Mouse (Mus musculus): ENCODE results near the gene Eif4enif1. TPM values are rescaled to one million over a fixed set of nuclear protein-coding genes. Genes with fewer than 3 reads are reported as not detected.
A peak's percentile ranks its signal among the peaks of the same experiment; 100 is the strongest.

Gene Eif4enif1
- polyA plus RNA-seq, 1 experiment from 2014 or later, result 69.4 TPM

DNA sequence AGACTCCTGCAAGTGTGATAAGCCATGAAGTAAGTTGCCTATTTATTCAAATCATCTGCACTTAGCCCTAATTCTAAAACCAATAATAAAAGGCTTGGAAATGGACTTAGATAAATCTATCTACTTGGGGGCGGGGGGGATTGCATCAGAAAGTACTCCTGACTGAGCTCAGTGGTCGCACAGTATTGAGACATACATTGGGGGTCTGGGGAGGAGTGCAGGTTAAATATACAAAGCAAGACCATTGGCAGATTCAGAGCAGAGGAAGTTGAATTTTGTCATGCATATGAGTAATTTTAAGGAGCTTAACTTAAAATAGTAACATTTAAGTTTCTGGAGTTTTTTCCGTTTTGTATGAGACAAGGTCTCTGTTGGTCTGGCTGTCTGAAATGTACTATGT lies 30.1 kb downstream of the Eif4enif1 start:
- H3K4me2 ChIP-seq (replicated peaks; ENCODE audit: low read depth, low read length), result no peak overlapping the region
- WGBS, result 93% methylated on average over 3 of the region's 3 CpGs
- H3K9me3 ChIP-seq (ENCODE audit: control insufficient read depth, low read length), result no peaks in the 10 kb centered on the region
- no peaks in the 10 kb centered on the region for H3K27me3 ChIP-seq (ENCODE audit: control insufficient read depth, insufficient read depth, low read length)
- H3K4me1 ChIP-seq (replicated peaks; ENCODE audit: control insufficient read depth, insufficient read depth, low read length), result no peaks in the 10 kb centered on the region
- peaks cover 8% of the 10 kb centered on the region; the same call in 1 of the 2 replicates for H3K36me3 ChIP-seq (ENCODE audit: control insufficient read depth, insufficient read depth, low read length)
- DNase-seq (ENCODE audit: low spot score) (no peak), ATAC-seq (ENCODE audit: low FRiP score) (no peak)
- no peak overlapping the region for H3K4me3 ChIP-seq (ENCODE audit: low read depth, low read length)
- H3K9ac ChIP-seq (ENCODE audit: low read depth, low read length), result no peak overlapping the region
- no peak overlapping the region for H3K27ac ChIP-seq (ENCODE audit: low read depth, low read length)

GRCm38 (mm10) chr11:3233704-3234103 lies 31.5 kb downstream of the Eif4enif1 start:
- H3K27me3 ChIP-seq (ENCODE audit: control insufficient read depth, insufficient read depth, low read length), result no peaks in the 10 kb centered on the region
- H3K4me1 ChIP-seq (replicated peaks; ENCODE audit: control insufficient read depth, insufficient read depth, low read length), result no peaks in the 10 kb centered on the region
- 0 out of 2 replicates have a peak, but pooled peaks cover 6% of the 10 kb centered on the region for H3K36me3 ChIP-seq (ENCODE audit: control insufficient read depth, insufficient read depth, low read length)
- no peak overlapping the region for H3K4me2 ChIP-seq (replicated peaks; ENCODE audit: low read depth, low read length)
- ATAC-seq (ENCODE audit: low FRiP score), result no peak
- WGBS, result 88% methylated on average over 4 of the region's 4 CpGs
- H3K27ac ChIP-seq (ENCODE audit: low read depth, low read length), result no peak overlapping the region
- H3K9me3 ChIP-seq (ENCODE audit: control insufficient read depth, low read length), result no peaks in the 10 kb centered on the region
- no peak overlapping the region for H3K9ac ChIP-seq (ENCODE audit: low read depth, low read length)
- no peak overlapping the region for H3K4me3 ChIP-seq (ENCODE audit: low read depth, low read length)
- no peak for DNase-seq (ENCODE audit: low spot score)

- DNase-seq (ENCODE audit: low spot score), result no peak
- WGBS, result 93% methylated on average over 5 of the region's 5 CpGs
These were observed 33.1 kb downstream of the Eif4enif1 start for GRCm38 (mm10) chr11:3235277-3235676.

DNA sequence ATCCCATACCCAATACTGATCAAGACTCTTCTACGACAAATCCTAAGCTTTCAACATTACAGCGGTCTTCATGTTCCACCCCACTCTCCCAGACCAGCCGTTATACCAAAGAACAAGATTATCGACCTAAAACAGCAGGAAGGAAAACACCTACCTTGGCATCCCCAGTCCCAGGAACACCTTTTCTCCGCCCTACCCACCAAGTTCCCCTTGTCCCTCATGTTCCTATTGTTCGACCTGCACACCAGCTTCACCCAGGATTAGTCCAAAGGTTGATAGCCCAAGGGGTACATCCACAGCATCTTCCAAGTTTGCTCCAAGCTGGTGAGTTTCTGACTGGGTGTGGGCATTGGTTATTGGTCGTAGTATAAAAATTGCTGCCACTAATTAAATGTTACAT lies 40.2 kb downstream of the Eif4enif1 start:
- Histone ChIP-seq H3K36me3 (ENCODE audit: control insufficient read depth, insufficient read depth, low read length) (peaks cover 18% of the 10 kb centered on the region), H3K27me3 (ENCODE audit: control insufficient read depth, insufficient read depth, low read length) (no peaks in the 10 kb centered on the region), H3K27ac (ENCODE audit: low read depth, low read length) (no peak overlapping the region), H3K9me3 (ENCODE audit: control insufficient read depth, low read length) (no peaks in the 10 kb centered on the region), H3K4me3 (ENCODE audit: low read depth, low read length) (no peak overlapping the region), H3K4me1 (replicated peaks; ENCODE audit: control insufficient read depth, insufficient read depth, low read length) (no peaks in the 10 kb centered on the region), H3K9ac (ENCODE audit: low read depth, low read length) (no peak overlapping the region), H3K4me2 (replicated peaks; ENCODE audit: low read depth, low read length) (no peak overlapping the region)
- DNase-seq (ENCODE audit: low spot score) (no peak), ATAC-seq (ENCODE audit: low FRiP score) (no peak)
- 97% methylated on average over 7 of the region's 7 CpGs for WGBS

More at GRCm38 (mm10) chr11:3235277-3235676, 33.1 kb downstream of the Eif4enif1 start:
- 0 out of 2 replicates have a peak, but pooled peaks cover 2% of the 10 kb centered on the region for H3K36me3 ChIP-seq (ENCODE audit: control insufficient read depth, insufficient read depth, low read length)
- H3K9ac ChIP-seq (ENCODE audit: low read depth, low read length), result no peak overlapping the region
- H3K4me2 ChIP-seq (replicated peaks; ENCODE audit: low read depth, low read length), result no peak overlapping the region
- H3K9me3 ChIP-seq (ENCODE audit: control insufficient read depth, low read length), result no peaks in the 10 kb centered on the region
- H3K27me3 ChIP-seq (ENCODE audit: control insufficient read depth, insufficient read depth, low read length), result no peaks in the 10 kb centered on the region
- H3K4me3 ChIP-seq (ENCODE audit: low read depth, low read length), result no peak overlapping the region
- no peak overlapping the region for H3K27ac ChIP-seq (ENCODE audit: low read depth, low read length)
- H3K4me1 ChIP-seq (replicated peaks; ENCODE audit: control insufficient read depth, insufficient read depth, low read length), result no peaks in the 10 kb centered on the region
- ATAC-seq (ENCODE audit: low FRiP score), result no peak

DNA sequence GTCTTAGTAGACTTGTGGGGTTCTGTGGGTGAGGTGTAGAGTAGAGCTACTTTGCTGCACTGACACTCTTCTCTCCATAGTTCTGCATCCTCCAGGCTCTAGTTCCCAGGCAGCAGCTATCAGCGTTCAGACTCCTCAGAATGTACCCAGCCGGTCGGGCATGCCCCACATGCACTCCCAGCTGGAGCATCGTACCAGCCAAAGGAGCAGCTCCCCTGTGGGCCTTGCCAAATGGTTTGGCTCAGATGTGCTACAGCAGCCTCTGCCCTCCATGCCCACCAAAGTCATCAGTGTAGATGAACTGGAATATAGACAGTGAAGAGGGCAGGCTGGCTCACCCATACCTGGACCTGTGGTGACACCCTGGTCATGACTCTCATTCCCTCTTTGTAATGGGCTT lies 41.6 kb downstream of the Eif4enif1 start:
- no peak for ATAC-seq (ENCODE audit: low FRiP score)
- H3K4me1 ChIP-seq (replicated peaks; ENCODE audit: control insufficient read depth, insufficient read depth, low read length), result no peaks in the 10 kb centered on the region
- H3K4me2 ChIP-seq (replicated peaks; ENCODE audit: low read depth, low read length), result no peak overlapping the region
- H3K27ac ChIP-seq (ENCODE audit: low read depth, low read length), result no peak overlapping the region
- H3K4me3 ChIP-seq (ENCODE audit: low read depth, low read length), result no peak overlapping the region
- H3K9me3 ChIP-seq (ENCODE audit: control insufficient read depth, low read length), result no peaks in the 10 kb centered on the region
- H3K9ac ChIP-seq (ENCODE audit: low read depth, low read length), result no peak overlapping the region
- WGBS, result 88% methylated on average over 4 of the region's 4 CpGs
- DNase-seq (ENCODE audit: low spot score), result no peak
- H3K36me3 ChIP-seq (ENCODE audit: control insufficient read depth, insufficient read depth, low read length), result peaks cover 18% of the 10 kb centered on the region
- H3K27me3 ChIP-seq (ENCODE audit: control insufficient read depth, insufficient read depth, low read length), result no peaks in the 10 kb centered on the region

- Histone ChIP-seq H3K9ac (ENCODE audit: low read depth, low read length) (no peak overlapping the region), H3K4me1 (replicated peaks; ENCODE audit: control insufficient read depth, insufficient read depth, low read length) (no peaks in the 10 kb centered on the region), H3K27me3 (ENCODE audit: control insufficient read depth, insufficient read depth, low read length) (no peaks in the 10 kb centered on the region), H3K4me2 (replicated peaks; ENCODE audit: low read depth, low read length) (no peak overlapping the region), H3K27ac (ENCODE audit: low read depth, low read length) (no peak overlapping the region), H3K9me3 (ENCODE audit: control insufficient read depth, low read length) (no peaks in the 10 kb centered on the region), H3K36me3 (ENCODE audit: control insufficient read depth, insufficient read depth, low read length) (peaks cover 25% of the 10 kb centered on the region), H3K4me3 (ENCODE audit: low read depth, low read length) (no peak overlapping the region)
- no peak for ATAC-seq (ENCODE audit: low FRiP score)
- 94% methylated on average over 2 of the region's 2 CpGs for WGBS
- no peak for DNase-seq (ENCODE audit: low spot score)
These were observed 45.2 kb downstream of the Eif4enif1 start for GRCm38 (mm10) chr11:3247387-3247786.

- H3K9ac ChIP-seq (ENCODE audit: low read depth, low read length), result no peak overlapping the region
- 97% methylated on average over 1 of the region's 1 CpGs for WGBS
- no peaks in the 10 kb centered on the region for H3K4me1 ChIP-seq (replicated peaks; ENCODE audit: control insufficient read depth, insufficient read depth, low read length)
- no peak overlapping the region for H3K4me2 ChIP-seq (replicated peaks; ENCODE audit: low read depth, low read length)
- ATAC-seq (ENCODE audit: low FRiP score), result no peak
- DNase-seq (ENCODE audit: low spot score), result no peak
- H3K9me3 ChIP-seq (ENCODE audit: control insufficient read depth, low read length), result no peaks in the 10 kb centered on the region
- peaks cover 8% of the 10 kb centered on the region; the same call in 1 of the 2 replicates for H3K36me3 ChIP-seq (ENCODE audit: control insufficient read depth, insufficient read depth, low read length)
- H3K4me3 ChIP-seq (ENCODE audit: low read depth, low read length), result no peak overlapping the region
- no peaks in the 10 kb centered on the region for H3K27me3 ChIP-seq (ENCODE audit: control insufficient read depth, insufficient read depth, low read length)
- H3K27ac ChIP-seq (ENCODE audit: low read depth, low read length), result no peak overlapping the region
These were observed 57.3 kb downstream of the Eif4enif1 start for GRCm38 (mm10) chr11:3259537-3259936.

DNA sequence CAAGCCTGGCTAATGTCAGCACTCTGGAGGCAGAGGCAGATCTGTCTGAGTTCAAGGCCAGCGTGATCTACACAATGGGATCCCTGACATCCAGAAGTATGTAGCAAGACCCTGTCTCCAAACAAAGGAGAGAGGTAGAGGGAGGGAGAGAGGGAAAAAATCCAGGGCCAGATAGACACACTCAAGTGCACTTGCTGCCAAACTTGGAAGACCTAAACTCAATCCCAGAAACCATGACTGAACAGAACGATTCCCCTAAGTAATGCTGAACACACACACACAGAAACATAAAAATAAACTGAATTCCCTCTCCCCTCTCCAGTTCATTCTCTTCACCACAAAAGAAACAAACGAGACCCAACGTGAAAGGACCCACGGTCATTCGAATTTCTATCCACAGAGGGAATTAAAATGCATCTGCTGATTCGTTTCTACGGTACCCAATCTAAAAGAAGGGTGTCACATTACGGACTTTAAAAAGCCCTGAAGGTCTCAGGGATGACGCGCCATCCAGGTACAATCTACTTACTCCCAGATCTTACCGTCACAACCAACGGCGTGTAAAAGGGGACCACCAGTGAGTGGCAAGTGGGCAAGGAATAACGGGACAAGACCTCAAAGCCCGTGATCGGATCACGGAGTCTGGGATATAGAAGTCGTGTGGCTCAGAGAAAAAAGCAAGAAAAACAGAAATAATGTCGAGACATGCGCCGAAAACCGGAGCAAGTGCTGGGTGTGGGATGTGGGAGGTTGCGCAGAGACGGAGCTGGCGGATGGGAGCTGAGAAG lies 63.3 kb downstream of the Eif4enif1 start:
- DNase-seq (ENCODE audit: low spot score) (peak; percentile 58), ATAC-seq (ENCODE audit: low FRiP score) (peak; percentile 8; the same call in 1 of the 2 replicates)

More for the DNA sequence above, 63.3 kb downstream of the Eif4enif1 start:
- H3K27ac ChIP-seq (ENCODE audit: low read depth, low read length), result peak overlapping the region; percentile 80
- 0 out of 2 replicates have a peak, but pooled peaks cover 2% of the 10 kb centered on the region for H3K36me3 ChIP-seq (ENCODE audit: control insufficient read depth, insufficient read depth, low read length)
- no peaks in the 10 kb centered on the region for H3K9me3 ChIP-seq (ENCODE audit: control insufficient read depth, low read length)
- no peaks in the 10 kb centered on the region for H3K27me3 ChIP-seq (ENCODE audit: control insufficient read depth, insufficient read depth, low read length)
- peak overlapping the region; percentile 76 for H3K4me3 ChIP-seq (ENCODE audit: low read depth, low read length)
- peak overlapping the region; percentile 70 for H3K4me2 ChIP-seq (replicated peaks; ENCODE audit: low read depth, low read length)
- peak overlapping the region; percentile 96 for H3K9ac ChIP-seq (ENCODE audit: low read depth, low read length)
- WGBS, result under 1% methylated on average over 26 of the region's 26 CpGs
- 0 out of 2 replicates have a peak, but pooled peaks cover 2% of the 10 kb centered on the region for H3K4me1 ChIP-seq (replicated peaks; ENCODE audit: control insufficient read depth, insufficient read depth, low read length)
